Mouse (Mus musculus) hindbrain, embryonic 14.5 days (tissue): ENCODE data around the gene Fbxo28. TPM values are rescaled to one million over a fixed set of nuclear protein-coding genes. Genes with fewer than 3 reads are reported as not detected.

Source experiments
- ATAC-seq: fragments of 200-750 bp; cut with Nextera tagmentation; 2 replicates; pipeline ENCODE4 v1.8.0; 2017; ENCODE audit warnings: moderate number of reproducible peaks, mild to moderate bottlenecking, moderate TSS enrichment, moderate library complexity; ENCODE audit not compliant: low FRiP score
- DNase-seq: peaks from one replicate; pipeline ENCODE4 v3.0.0-alpha.2; 2015; ENCODE audit warnings: low spot score
- H3K27ac ChIP-seq: fragments of 300-500 bp; sonication (generic); 2 replicates; pipeline ENCODE4 v1.5.1; 2014; ENCODE audit warnings: mild to moderate bottlenecking, moderate library complexity
- H3K27me3 ChIP-seq: fragments of 300-500 bp; sonication (generic); 2 replicates; pipeline ENCODE4 v1.6.1; 2014; ENCODE audit warnings: mild to moderate bottlenecking, low read length, mixed read lengths; ENCODE audit not compliant: control insufficient read depth, insufficient read depth
- H3K36me3 ChIP-seq: fragments of 300-500 bp; sonication (generic); replicated peaks from 2 replicates; pipeline ENCODE4 v1.6.1; 2014; ENCODE audit not compliant: control insufficient read depth, insufficient read depth
- H3K4me1 ChIP-seq: fragments of 300-500 bp; sonication (generic); replicated peaks from 2 replicates; pipeline ENCODE4 v1.6.1; 2014; ENCODE audit warnings: antibody characterized with exemption, low read length, mixed read lengths; ENCODE audit not compliant: control insufficient read depth, insufficient read depth
- H3K4me2 ChIP-seq: fragments of 300-500 bp; sonication (generic); replicated peaks from 2 replicates; pipeline ENCODE4 v1.6.1; 2014; ENCODE audit warnings: mild to moderate bottlenecking, moderate library complexity
- H3K4me3 ChIP-seq: fragments of 300-500 bp; sonication (generic); replicated peaks from 2 replicates; pipeline ENCODE4 v1.5.1; 2014; ENCODE audit warnings: mild to moderate bottlenecking, low read length
- H3K9ac ChIP-seq: fragments of 300-500 bp; sonication (generic); 2 replicates; pipeline ENCODE4 v1.6.1; 2014
- H3K9me3 ChIP-seq: fragments of 300-500 bp; sonication (generic); 2 replicates; pipeline ENCODE4 v1.6.1; 2016; ENCODE audit warnings: low read length; ENCODE audit not compliant: control insufficient read depth
- WGBS: fragments of 180-500 bp; shearing (Covaris S2); extraction: QIAGEN DNeasy Blood & Tissue Kit; methylation state at CpG from one replicate; pipeline ENCODE4 v1.1.7; 2014; 5-methylcytosine and 5-hydroxymethylcytosine counted together
- polyA plus RNA-seq: library from polyadenylated mRNA; unstranded; fragments of >200 nt; fragmentation: Nextera tagmentation; extraction: Ambion mirVana; gene quantifications from 2 replicates; pipeline ENCODE4 v1.2.1, GENCODE M21; 2014

Gene Fbxo28
- polyA plus RNA-seq, 1 experiment from 2014 or later: 35.8 TPM

- H3K4me3 ChIP-seq: no peak overlapping the region
- DNase-seq: no peak
- H3K9me3 ChIP-seq: no peaks in the 10 kb centered on the region
- no peak overlapping the region for H3K27ac ChIP-seq
- WGBS: 83% methylated on average over 11 of the region's 11 CpGs
- H3K27me3 ChIP-seq: no peaks in the 10 kb centered on the region
- no peak overlapping the region for H3K4me2 ChIP-seq
- ATAC-seq: no peak
- no peak overlapping the region for H3K9ac ChIP-seq
- H3K4me1 ChIP-seq: no peaks in the 10 kb centered on the region
- no peaks in the 10 kb centered on the region for H3K36me3 ChIP-seq
These were observed 13.2 kb upstream of the Fbxo28 start for GRCm38 (mm10) chr1:182354504-182355147.

GRCm38 (mm10) chr1:182349557-182349956, 8.1 kb upstream of the Fbxo28 start:
- H3K36me3 ChIP-seq: no peaks in the 10 kb centered on the region
- H3K27me3 ChIP-seq: no peaks in the 10 kb centered on the region
- H3K27ac ChIP-seq: no peak overlapping the region
- no peak for ATAC-seq
- H3K9ac ChIP-seq: no peak overlapping the region
- 88% methylated on average over 6 of the region's 6 CpGs for WGBS
- no peaks in the 10 kb centered on the region for H3K4me1 ChIP-seq
- DNase-seq: no peak
- no peak overlapping the region for H3K4me3 ChIP-seq
- no peak overlapping the region for H3K4me2 ChIP-seq
- H3K9me3 ChIP-seq: peaks cover 11% of the 10 kb centered on the region; the same call in 1 of the 2 replicates

GRCm38 (mm10) chr1:182346491-182346890, 5.1 kb upstream of the Fbxo28 start:
- Histone ChIP-seq H3K27ac (no peak overlapping the region), H3K4me2 (no peak overlapping the region), H3K9me3 (peaks cover 11% of the 10 kb centered on the region; the same call in 1 of the 2 replicates), H3K4me1 (0 out of 2 replicates have a peak, but pooled peaks cover 5% of the 10 kb centered on the region), H3K9ac (no peak overlapping the region), H3K27me3 (no peaks in the 10 kb centered on the region), H3K36me3 (no peaks in the 10 kb centered on the region), H3K4me3 (no peak overlapping the region)
- WGBS: 81% methylated on average over 5 of the region's 5 CpGs
- ATAC-seq (no peak), DNase-seq (no peak)

- WGBS: 85% methylated on average over 2 of the region's 2 CpGs
- no peak overlapping the region for H3K4me3 ChIP-seq
- no peak overlapping the region for H3K4me2 ChIP-seq
- H3K27me3 ChIP-seq: no peaks in the 10 kb centered on the region
- ATAC-seq: no peak
- no peaks in the 10 kb centered on the region for H3K36me3 ChIP-seq
- 0 out of 2 replicates have a peak, but pooled peaks cover 5% of the 10 kb centered on the region for H3K4me1 ChIP-seq
- no peak overlapping the region for H3K27ac ChIP-seq
- H3K9ac ChIP-seq: no peak overlapping the region
- H3K9me3 ChIP-seq: peaks cover 11% of the 10 kb centered on the region; the same call in 1 of the 2 replicates
- DNase-seq: no peak
These were observed 4.4 kb upstream of the Fbxo28 start for GRCm38 (mm10) chr1:182345857-182346256.

- DNase-seq (no peak), ATAC-seq (no peak)
- Histone ChIP-seq H3K4me1 (peaks cover 25% of the 10 kb centered on the region), H3K27ac (peak overlapping the region; percentile 91), H3K9ac (peak overlapping the region; percentile 98), H3K4me3 (peak overlapping the region; percentile 76), H3K27me3 (no peaks in the 10 kb centered on the region), H3K9me3 (no peaks in the 10 kb centered on the region), H3K36me3 (0 out of 2 replicates have a peak, but pooled peaks cover 7% of the 10 kb centered on the region), H3K4me2 (peak overlapping the region; percentile 88)
- 37% methylated on average over 6 of the region's 6 CpGs for WGBS
These were observed 564 bp upstream of the Fbxo28 start for GRCm38 (mm10) chr1:182341993-182342392.

- Histone ChIP-seq H3K4me3 (peak overlapping the region; percentile 76), H3K4me1 (peaks cover 25% of the 10 kb centered on the region), H3K27ac (peak overlapping the region; percentile 91; the same call in 1 of the 2 replicates), H3K9me3 (no peaks in the 10 kb centered on the region), H3K4me2 (peak overlapping the region; percentile 88), H3K36me3 (0 out of 2 replicates have a peak, but pooled peaks cover 13% of the 10 kb centered on the region), H3K27me3 (no peaks in the 10 kb centered on the region), H3K9ac (peak overlapping the region; percentile 98)
- ATAC-seq (no peak), DNase-seq (no peak)
- 25% methylated on average over 7 of the region's 7 CpGs for WGBS
These were observed 1.1 kb downstream of the Fbxo28 start for GRCm38 (mm10) chr1:182340281-182340680.

- no peak for ATAC-seq
These were observed 2.4 kb downstream of the Fbxo28 start for GRCm38 (mm10) chr1:182338961-182339565.

GRCm38 (mm10) chr1:182333766-182334437, 7.5 kb downstream of the Fbxo28 start:
- peaks cover 17% of the 10 kb centered on the region for H3K4me1 ChIP-seq
- no peak for ATAC-seq

More at GRCm38 (mm10) chr1:182338961-182339565, 2.4 kb downstream of the Fbxo28 start:
- 0 out of 2 replicates have a peak, but pooled peaks cover 13% of the 10 kb centered on the region for H3K36me3 ChIP-seq
- peak overlapping the region; percentile 98 for H3K9ac ChIP-seq
- no peak for DNase-seq
- peaks cover 25% of the 10 kb centered on the region for H3K4me1 ChIP-seq
- H3K27ac ChIP-seq: 0 out of 2 replicates have a peak overlapping the region, but pooled peaks have one; percentile 6
- WGBS: 56% methylated on average over 7 of the region's 7 CpGs
- peak overlapping the region; percentile 76 for H3K4me3 ChIP-seq
- peak overlapping the region; percentile 88 for H3K4me2 ChIP-seq
- no peaks in the 10 kb centered on the region for H3K27me3 ChIP-seq
- no peaks in the 10 kb centered on the region for H3K9me3 ChIP-seq

More at GRCm38 (mm10) chr1:182333766-182334437, 7.5 kb downstream of the Fbxo28 start:
- no peak for DNase-seq
- no peak overlapping the region for H3K27ac ChIP-seq
- no peaks in the 10 kb centered on the region for H3K9me3 ChIP-seq
- peaks cover 23% of the 10 kb centered on the region for H3K36me3 ChIP-seq
- H3K27me3 ChIP-seq: no peaks in the 10 kb centered on the region
- H3K9ac ChIP-seq: no peak overlapping the region
- no peak overlapping the region for H3K4me2 ChIP-seq
- H3K4me3 ChIP-seq: no peak overlapping the region
- 97% methylated on average over 7 of the region's 7 CpGs for WGBS
